Mouse (Mus musculus) urinary bladder, postnatal 10 days (tissue): ENCODE measurements around the gene Shisa8.
"Not testable (repeated sequence)": the region's sequence is repeated elsewhere in the genome, so short reads cannot be mapped to it uniquely, and the experiment has no call there.

ENCODE experiments used
- DNase-seq: peaks from one replicate; pipeline ENCODE4 v3.0.0; 2022; ENCODE audit warnings: low spot score

Gene Shisa8

DNA sequence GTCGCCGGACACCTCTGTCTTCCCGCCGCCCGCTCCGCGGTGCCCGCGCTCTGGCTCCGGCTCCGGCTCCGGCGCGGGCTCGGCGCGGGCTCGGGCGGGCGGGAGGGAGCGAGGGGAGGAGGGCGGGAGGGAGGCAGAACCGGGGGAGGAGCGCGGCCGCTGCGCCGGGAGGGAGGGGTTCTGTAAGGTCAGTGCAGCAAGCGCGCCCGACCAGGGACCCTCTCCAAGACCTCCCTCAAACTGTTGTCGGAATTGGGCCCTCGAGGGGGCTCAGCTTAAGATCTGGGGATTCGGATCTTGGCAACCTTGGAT lies at the start of gene Shisa8:
Shisa8 (minus strand) TSS at position 64 of the 312 bp plus-strand sequence.
- no peak for DNase-seq

DNA sequence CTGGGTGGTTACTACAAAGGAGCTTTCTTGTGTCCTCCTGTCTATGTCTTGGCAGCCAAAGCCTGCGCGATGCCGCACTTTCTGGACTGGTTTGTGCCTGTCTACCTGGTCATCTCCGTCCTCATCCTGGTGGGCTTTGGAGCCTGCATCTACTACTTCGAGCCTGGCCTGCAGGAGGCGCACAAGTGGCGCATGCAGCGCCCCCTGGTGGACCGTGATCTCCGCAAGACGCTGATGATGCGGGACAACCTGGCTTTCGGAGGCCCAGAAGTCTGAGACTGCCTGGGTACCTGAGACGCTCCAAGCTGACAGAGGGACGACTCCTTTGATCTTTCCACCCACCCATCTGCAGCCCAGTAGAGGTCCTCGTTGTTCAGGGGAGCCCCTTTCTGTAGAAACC lies 46.9 kb upstream of the Shisa8 start:
- DNase-seq, result no peak

DNA sequence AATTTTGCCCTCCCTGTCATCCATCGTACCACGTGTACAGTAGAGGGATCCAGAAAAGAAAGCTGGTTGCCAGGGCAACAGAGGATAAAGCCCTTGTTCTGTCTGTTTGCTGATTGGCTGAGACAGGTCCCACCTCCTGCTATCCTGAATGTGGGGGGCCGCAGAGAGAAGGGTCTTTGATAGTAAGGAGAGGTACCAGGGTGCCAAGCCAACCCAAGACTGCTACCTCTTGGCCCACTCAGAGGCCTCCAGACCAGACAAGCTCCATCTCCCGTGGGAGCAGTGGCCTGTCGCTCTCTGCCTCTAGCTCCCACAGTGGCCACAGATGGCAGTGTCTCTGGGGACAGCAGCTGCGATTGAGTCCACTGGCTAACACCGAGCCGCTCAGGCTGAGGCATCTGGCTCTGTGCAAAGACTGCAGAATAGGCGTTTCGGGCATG lies 43.3 kb upstream of the Shisa8 start:
- DNase-seq, result no peak

DNA sequence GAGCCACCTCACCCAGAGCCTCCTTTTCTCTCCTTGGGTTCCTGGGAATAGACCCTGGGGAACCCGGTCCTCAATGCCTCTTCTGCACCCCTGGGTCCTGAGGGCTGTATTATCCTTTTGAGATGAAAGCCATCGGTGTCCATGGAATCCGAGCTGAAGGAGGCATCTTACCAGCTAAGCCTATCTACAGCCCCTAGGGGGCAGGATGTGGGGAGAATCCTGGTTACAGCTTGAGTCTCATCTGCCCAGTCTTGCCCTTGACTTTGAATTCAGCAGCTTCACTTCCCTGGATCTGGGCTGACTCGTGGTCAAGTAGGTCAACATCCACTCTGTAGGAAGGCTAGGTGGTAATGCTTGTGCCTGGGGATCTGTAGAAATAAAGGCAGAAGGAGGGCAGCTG lies 42.6 kb upstream of the Shisa8 start:
- no peak for DNase-seq

DNA sequence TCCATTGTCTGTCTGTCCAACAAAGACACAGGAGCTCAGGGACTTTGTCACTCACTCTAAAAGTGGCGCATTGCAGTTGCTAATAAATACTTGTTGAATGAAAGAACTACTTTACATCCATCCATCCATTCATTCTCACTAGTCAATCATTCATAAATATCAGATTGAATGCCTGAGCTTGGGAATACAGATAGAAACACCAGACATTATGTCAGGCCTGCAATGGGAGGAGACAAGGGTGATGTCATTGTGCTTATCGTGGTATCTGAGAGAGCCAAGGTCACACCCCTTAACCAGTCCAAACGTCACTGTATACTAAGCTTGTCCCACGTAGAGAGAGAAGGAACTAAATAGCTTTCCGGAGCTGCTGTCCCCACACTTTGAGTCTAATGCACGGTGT lies 39.5 kb upstream of the Shisa8 start, which contains the start of gene 1500009C09Rik:
1500009C09Rik (plus strand) TSS at position 301 of the 400 bp plus-strand sequence.
- no peak for DNase-seq

DNA sequence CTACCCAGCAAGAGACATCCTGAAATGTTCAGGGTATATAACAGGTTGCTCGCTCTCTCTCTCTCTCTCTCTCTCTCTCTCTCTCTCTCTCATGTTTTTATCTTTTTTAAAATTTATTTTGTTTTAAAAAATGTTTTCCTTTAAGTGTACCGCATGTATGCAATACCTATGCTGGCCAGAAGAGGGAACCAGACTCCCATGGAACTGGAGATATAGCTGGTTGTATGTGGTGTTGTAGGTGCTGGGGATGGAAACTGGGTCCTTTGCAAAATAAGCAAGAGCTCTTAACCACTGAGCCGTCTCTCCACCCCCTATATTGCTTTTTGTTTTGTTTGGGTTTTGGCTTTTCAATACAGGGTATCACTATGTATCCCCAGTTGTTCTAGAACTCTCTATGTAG lies 39.0 kb upstream of the Shisa8 start:
- DNase-seq, result no peak

DNA sequence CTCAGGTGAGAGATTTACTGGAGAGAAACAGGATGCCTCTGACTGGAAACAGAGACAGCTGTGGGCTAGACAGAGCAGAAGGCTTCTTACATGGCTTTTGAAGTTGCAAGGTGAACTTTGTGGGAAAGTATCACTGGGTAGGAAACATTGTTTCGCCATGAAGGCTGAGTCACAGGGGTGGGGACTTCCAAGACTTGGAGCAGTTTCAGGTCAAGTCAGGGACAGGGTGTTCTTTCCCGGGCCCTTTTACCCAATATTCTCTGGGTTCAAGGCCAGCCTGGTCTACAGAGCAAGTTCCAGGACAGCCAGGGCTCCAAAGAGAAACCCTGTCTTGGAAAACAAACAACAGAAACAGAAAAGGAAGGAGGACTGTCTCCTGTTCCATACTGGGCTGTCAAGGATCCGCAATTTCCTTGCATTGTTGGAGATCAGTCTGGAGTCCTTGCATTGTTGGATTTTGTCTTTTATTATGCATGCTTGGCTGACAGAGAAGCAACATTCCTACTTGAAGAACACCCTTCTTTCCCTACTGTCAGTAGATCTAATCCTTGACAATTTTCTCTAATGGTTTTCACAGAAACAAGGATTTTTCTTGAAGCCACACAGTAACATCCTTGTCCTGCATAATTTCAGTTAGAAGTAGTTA lies 34.6 kb upstream of the Shisa8 start:
- DNase-seq, result no peak

DNA sequence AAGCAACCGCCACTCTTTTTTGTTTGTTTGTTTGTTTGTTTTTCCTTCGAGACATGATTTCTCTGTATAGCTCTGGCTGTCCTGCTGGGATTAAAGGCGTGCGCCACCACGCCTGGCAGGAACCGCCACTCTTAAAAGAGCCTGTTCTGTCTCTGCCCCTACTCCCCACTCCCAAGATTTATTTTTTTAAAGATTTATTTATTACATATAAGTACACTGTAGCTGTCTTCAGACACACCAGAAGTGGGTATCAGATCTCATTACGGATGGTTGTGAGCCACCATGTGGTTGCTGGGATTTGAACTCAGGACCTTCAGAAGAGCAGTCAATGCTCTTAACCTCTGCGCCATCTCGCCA lies 32.2 kb upstream of the Shisa8 start:
- DNase-seq, result not testable (repeated sequence)

DNA sequence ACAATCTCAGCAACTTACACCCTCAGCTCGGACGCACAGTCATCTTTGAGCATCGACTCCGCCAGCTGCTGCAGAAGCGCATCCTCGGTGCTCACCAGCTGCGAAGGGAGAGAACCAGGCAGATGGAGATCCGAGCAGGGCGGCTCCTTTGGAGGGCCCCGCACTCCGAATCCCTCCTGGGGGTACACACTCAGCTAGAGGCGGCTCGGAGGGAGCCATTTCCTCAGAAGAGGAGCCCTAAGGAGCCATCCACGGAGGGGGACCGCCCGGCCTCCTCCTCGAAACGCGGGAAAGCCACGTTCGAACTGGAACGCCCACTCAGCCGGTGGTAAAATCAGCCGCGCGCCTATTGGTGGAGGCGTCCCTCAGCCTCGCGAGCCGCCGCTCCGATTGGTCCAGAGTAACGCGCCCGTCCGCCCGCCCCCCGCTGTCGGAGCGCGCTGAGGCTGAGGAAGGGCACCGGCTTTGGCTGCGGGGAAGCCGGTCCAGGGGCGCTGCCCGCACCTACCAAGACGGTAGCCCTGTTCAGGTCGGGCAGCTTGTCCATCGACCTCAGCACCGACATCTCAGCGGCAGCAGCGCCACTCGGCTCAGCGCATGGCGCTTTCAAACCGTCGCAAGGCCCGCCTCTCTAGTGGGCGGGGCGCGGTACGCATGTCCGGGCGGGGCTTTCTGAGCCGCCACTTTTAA lies 31.6 kb upstream of the Shisa8 start, which contains the start of gene Cenpm:
Cenpm (minus strand) TSS at position 634 of the 690 bp plus-strand sequence.
- DNase-seq, result peak; percentile 77

DNA sequence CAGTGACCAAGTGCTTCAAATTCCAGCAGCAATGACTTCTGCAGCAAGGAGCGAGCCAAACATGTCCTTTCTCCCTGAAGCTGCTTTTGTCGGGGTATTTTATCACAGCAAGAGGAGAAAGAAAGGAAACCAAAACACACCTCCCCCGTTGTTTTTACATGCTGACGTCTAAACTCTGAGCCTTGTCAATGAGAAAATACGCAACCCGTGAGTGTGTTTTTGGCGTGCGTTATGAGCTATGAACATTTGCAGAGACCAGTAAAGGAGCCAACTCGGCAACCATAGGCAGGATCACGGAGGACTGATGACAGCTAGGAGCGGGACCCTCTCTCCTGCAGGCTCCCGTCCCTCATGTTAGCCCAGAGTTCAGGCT lies 31.1 kb upstream of the Shisa8 start:
- no peak for DNase-seq

DNA sequence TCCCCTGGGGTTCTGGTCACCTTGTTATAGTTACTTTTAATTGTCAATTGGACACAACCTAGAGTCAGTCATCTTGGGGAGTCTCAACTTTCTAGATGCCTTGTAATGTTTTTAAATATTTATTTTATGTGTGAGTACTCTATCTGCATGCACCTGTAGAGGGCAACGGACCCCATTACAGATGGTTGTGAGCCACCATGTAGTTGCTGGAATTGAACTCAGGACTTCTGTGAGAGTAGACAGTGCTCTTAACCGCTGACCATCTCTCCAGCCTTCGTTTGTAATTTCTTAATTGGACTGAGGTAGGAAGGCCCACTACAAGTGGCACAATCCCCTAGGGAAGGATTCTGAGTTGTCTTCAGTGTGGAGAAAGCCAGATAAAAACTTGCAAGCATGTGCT lies 30.7 kb upstream of the Shisa8 start:
- DNase-seq, result no peak

DNA sequence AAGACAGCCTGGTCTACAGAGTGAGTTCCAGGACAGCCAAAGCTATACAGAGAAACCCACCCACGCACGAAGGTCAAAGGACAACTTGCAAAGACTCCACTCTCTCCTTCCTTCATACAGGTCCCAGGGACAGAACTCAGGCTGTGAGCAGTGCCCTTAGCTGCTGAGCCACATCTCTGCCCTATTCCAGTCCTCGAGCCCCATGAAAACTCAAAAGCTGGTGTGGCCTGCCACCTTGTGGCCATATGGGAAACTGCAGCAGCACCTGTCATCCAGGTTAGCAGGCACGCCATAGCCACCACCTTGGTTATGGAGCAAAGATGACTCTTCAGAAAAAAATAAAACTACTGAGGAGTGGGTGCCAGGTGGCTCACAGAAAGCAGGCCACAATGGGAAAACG lies 23.9 kb upstream of the Shisa8 start:
- DNase-seq, result no peak

DNA sequence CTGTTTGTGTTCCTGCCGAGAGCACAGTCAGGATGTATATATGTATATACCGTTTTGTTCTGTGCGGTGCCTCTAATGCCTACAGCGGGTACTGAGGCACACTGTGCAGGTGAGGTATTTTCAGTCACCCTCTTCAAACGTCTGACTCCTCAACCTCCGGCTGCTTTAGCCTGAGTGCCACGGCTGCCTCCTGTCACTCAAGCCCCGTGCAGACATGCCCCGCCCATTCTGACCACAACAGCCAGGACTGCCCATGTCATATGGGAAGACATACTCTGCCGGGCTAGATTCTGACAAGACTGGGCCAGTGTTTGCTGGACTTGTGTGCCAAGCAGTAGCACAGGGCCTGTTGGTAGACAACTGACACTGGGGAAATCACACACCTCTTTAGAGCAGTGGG lies 23.0 kb upstream of the Shisa8 start:
- DNase-seq, result no peak

DNA sequence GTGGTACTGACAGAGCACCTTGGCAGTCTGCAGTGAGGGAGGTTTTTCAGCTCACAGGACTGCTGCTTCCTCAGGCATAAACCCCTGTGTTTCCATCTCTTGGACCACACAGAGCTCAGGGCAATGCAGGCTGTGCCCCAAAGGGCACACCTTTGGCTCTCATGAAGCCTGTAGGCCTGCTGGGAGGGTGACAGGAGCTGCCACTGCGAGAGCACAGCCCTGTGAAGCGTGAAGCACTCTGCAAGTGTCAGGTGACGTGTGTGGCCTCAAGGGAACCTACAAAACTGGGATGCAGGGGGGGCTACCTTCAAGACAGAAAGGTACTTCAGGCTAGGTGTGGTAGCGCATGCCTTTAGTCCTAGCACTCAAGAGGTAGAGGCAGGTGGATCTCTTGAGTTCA lies 20.0 kb upstream of the Shisa8 start:
- no peak for DNase-seq

DNA sequence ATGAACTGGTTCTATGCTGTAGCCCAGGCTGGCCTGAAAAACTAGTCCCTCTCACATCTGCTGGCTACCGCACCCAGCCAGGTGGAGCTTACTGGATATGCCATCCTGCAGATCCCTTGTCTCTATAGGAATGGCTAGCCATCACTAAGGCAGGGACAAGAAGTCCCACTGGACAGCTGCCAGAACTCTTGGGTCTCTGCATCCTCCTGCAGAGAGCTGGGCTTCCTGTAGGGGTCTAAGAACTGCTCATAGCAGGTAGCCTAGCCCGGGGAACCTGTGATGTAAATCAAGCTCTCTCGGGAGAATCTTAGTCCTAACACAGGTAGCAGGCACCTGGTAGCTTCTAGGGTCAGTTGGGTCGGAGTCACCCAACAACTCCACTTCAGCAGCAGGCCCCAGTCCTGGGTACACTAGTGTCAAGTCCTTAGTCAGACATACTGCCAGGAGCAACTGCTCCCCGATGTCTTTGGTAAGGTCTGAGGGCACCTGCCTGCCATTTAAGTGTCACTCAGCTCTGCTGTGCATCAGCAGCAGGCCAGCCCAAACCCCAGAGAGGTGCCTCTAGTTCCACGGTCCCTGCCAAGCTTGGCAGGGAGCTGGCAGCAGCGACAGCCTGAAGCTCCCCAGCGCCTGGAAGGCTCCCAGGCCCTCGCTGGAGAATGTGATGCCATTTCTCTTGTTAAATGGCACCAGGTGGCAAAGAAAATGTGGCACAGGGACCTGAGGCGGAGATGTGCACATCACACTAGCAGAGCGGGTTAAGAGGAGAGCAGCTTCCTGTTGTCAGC lies 19.2 kb upstream of the Shisa8 start:
- no peak for DNase-seq

DNA sequence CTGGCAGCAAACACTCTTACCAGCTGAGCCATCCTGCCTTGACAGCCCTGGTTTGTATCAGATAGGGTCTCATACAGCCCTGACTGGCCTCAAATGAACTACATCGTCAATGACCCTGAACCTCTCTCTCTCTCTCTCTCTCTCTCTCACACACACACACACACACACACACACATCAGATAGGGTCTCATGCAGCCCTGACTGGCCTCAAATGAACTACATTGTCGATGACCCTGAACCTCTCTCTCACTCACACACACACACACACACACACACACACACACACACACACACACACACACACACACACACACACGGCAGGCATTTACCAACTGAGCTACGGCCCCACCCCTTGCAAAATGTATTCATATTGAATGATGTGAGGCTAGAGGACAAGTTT lies 18.5 kb upstream of the Shisa8 start:
- DNase-seq, result no peak

DNA sequence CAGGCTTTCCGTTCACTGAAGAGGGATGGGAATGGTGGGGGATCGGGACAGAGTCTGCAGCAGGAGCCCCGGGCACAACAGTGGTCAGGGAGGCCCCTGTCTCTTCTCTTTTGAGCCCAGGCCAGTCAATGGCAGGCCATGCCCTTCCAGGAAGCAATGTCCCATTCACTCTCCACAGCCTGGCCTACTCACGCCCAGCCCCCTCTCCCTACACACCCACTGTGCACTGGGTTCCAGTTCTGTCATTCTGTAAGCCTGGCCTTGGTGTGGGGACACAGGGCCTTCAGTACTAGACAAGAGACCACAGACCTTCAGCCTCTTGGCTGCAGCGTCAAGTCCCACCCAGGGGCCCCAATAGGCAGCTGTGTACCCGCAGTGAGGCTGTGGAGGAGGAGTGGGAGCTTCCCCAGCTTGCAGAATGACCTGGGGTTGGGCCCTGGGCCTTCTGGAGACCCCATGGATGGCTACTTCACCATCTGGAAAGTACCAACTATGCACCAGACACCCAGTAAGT lies 17.5 kb upstream of the Shisa8 start:
- no peak for DNase-seq

DNA sequence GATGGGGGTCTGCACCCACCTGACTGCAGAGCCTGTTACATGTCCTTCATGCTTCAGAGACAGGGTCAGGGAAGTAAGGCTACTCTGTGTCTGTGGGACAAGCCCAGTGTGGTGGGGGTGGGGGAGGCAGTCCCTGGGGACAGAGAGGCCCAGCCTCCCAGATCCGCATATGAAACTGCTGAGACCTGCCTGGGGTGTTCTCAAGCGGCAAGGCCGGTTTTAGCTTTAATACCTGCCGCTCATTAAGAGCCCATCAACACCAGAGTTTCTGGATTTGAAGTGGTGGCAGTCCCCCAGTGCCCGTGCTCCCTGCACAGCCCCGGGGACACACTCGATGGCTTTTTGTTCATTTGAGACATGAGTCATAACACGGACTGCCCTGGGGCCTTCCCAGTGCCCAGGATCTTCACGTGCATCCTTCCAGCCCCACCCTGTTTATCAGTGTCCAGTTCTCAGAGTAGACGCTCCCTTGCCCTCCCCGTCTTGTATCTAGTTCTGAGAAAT lies 17.0 kb upstream of the Shisa8 start:
- no peak for DNase-seq

DNA sequence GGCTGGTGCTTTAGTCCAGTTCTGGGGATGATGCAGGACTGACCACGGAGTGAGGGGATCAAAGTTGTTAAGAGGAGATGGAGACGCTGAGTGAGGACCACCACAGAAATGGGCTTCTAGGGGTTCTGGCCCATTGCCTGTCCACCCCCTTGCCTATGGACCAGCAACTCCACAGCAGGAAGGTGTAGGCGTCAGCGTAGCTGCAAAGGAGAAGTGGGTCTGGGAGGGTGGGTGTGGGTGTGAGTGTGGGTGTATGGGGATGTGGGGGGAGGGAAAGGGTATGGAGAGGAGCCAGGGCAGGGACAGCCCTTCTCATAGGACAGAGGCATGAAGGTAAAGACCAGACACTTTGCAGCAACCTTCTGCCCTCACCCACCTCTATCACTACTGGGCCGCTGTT lies 13.2 kb upstream of the Shisa8 start:
- DNase-seq, result no peak

DNA sequence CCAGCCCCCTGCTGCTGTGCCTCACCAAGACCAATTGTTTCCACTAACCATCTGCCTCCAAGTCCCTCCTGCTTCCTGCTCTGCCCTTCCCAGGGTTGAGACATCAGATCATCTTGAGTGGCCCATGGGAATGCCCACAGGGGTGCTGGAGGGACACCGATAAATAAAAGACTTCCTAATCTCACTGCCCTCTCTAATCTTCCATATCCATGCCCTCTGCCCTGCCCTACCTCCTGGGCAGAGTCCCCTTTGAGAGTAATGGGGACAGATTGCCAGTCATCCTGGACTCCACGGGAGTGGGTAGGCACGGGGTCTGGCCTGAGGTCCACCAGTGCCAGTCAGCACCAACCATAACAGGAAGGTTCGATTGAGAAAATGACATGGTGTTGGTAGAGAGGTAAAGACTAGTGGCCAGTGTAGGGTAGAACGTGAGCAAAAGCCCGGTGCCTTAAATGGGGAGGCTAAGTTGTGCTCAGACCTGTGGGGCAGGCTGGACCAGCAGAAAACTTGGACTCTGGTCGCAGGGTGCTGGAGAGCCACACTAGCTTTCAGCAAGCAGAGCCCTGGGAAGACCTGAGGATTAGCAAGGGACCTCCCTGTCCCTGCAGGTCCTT lies 12.1 kb upstream of the Shisa8 start:
- no peak for DNase-seq

DNA sequence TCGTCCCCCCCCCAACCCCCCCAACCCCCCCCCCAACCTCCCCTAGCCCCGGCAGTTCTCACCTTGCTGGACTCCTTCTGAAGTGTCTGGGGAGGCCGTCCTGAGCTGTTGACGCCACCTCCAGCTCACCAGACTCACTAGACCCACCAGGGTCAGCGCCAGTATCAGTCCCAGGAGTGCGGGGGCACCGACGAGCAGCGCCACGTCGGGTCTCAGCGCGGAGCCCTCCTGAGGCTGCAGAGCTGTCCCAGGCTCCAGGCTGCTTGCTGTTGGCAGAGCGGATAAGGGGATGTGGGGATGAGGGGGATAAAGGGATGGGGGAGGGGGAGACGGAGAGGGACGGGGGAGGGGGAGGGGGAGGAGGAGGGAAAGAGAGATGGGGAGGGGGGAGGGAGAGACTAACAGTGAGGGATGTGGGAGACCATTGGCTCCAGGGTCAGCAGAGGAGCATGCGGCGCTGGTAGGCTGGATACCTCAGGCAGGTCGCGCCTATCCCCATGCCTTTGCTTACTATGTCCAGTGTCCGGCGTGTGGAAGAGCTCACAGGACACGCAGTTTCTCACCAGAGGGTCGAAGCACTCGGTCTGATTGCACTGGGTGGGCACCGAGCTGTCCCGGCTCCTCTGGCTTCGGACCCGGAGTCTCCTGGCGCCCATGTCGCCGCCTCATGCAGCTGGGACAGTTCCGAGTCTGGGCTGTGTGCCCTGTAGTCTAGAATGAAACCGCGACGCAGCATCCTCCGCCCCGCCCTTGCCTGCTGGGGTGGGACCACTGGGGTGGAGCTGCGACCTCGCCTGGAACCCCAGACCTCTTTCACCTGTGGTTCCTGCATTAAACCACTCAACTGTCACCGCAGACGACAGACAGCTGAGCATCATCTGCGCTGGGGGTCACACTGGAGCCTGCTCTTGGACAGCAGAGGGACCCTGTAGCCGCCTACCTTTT lies 11.3 kb upstream of the Shisa8 start, which contains the start of gene Tnfrsf13c:
Tnfrsf13c (minus strand) TSS at position 713 of the 945 bp plus-strand sequence.
- no peak for DNase-seq
